Mouse (Mus musculus): Measurements from ENCODE around the gene Vegfa.
A peak's percentile ranks its signal among the peaks of the same experiment; 100 is the strongest.

Gene Vegfa

GRCm38 (mm10) chr17:46051356-46051755, 19.2 kb upstream of the Vegfa start:
- DNase-seq (ENCODE audit: low spot score) = no peak

DNA sequence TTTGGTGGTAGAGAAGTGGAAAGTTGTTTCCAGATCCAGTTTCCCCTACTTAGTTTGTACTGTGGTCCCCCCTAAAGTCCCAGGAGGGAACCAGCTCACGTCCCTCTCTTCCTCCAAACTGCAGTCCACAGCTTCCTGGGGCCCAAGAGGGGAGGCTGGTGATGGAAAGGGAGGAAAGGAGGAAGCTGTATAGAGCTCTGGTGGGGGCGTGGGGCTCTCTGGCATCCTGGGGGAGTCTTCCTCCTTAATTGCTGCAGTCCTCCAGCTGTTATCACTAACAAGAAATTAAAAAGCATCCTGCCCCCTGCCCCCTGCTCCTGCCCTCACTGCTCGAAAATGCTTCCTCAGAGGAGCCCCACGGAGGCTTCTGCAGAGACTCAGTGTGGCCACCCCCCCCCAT, 17.4 kb upstream of the Vegfa start:
- DNase-seq (ENCODE audit: low spot score) = no peak

DNA sequence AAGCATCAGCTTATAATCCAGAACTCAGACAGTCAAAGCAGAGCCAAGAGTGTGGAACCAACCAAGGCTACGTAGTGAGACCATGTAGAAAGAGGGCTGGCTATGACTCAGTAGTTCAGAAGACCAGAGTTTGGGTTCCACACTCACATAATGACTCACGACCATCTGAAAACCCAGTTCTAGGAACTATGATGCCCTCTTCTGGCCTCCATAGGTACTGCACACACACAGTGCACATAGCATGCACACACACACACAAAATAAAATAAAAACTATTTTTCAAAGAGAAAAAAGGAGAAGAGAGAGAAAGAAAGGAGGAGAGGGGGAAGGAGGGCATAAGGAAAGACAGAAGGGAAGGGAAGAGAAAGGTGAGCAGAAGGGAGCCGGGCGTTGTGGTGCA, 16.0 kb upstream of the Vegfa start:
- no peak for DNase-seq (ENCODE audit: low spot score)

- no peak for DNase-seq (ENCODE audit: low spot score)
These were observed 13.6 kb upstream of the Vegfa start for GRCm38 (mm10) chr17:46045742-46046141.

DNA sequence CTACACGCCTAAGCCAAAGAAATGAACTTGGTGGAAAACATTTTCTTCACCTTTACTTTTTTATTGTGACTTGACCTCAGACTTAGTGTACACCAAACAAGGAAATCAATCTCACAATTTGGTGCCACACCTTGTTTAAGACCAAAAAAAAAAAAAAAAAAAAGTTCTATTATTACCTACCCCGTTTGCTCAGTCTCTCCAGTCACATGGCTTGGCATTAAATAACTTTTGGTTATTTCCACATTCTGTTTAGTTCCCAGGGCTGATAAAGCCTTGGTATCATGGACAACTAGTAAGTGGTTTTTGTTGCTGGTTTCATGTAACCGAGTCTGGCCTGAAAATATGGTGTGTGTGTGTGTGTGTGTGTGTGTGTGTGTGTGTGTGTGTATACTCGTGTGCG, 12.8 kb upstream of the Vegfa start:
- no peak for DNase-seq (ENCODE audit: low spot score)

GRCm38 (mm10) chr17:46042158-46042557, 10.0 kb upstream of the Vegfa start:
- DNase-seq (ENCODE audit: low spot score) = no peak

DNA sequence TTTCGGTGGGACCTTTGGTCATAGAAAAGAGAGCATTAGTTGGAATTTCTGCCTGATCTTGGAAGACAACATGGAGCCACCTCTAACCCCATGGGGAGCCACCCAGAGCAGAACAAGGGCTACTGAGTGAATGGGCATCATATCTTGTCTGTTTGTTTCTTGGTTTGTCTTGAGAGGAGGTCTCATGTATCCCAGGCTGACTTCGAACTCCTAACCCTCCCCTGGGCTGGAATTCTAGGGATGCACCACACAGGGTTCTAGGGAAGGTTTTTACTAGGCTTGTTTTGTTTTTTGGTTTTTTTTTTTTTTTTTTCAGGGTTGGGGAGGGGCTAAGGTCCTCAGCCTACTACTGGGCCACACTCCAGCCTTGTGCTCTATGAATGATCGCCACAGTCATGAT, 9.5 kb upstream of the Vegfa start:
- DNase-seq (ENCODE audit: low spot score) = no peak

DNA sequence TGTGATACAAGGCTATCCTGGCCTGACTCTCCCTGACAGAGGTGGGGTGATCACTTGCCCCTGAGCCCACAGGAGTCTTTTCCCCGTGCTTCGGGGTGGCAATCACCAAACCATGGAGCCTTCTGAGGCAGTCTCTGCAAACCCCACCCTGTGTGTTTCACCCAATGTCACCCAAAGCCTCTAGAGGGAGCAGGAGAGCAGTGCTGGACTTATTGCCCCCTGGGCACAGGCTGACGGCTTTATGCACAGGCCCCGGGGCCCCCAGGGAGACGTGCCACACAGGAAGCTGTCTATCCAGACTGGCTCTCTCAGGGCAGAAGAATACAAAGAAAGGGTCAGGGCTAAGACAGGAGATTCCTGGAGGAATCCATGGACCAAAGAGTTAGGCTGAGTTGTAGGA, 9.1 kb upstream of the Vegfa start:
- DNase-seq (ENCODE audit: low spot score) = peak; percentile 59

DNA sequence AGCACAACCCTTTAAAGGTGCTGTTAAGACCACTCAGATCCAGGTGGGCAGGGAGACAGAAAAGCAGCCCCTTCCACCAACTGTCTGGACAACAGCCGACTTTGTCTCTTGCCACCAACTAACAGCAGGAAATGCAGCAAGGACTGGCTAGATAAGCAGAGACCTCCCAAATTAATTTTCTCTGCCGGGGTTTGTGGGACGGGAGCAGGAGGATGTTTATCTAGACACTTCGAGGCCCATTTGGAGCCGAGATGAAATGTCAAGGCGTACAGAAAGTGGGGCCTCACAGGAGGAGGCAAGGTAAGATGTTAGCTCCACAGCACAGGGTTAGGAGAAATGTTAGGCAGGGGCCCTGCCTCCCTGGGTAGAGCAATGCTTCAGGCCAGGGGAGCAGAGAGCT, 8.4 kb upstream of the Vegfa start:
- no peak for DNase-seq (ENCODE audit: low spot score)

DNA sequence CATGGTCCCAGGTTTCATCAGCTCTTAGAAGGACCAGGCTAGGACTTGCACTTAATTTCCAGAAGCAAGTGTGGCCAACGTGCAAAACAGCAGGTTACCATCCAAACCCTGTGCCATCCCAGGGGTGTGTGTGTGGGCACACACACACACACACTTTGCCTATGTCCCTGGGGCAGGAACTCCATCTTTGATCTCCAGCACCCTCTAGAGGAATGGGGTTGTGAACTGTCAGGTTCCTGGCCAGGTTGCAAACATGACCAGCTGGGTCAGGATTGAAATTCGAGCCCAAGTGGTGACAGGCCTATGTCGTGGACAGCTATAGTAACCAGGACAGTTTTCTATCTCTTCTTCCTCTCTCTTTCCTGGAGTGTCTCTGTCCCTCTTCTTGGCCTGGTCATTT, 6.7 kb upstream of the Vegfa start:
- no peak for DNase-seq (ENCODE audit: low spot score)

DNA sequence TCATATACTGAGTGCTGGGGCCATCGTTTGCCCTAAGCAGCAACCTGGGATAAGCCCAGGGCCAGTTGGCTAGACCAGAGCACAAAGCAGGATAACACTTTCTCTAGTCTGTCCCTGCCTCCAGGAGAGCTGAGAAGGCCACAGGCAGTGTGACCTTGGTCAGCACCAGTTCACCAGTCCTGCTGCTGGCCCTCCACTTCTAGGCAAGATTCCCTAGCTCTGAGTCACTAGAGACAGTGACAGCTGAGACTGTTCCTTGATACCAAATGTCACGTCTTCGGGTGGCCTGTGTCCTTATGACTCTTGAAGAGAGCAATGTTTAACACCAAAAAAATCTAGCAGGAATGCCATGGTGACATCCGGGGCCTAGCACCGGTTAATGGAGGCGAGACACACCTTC, 4.2 kb upstream of the Vegfa start:
- no peak for DNase-seq (ENCODE audit: low spot score)

DNA sequence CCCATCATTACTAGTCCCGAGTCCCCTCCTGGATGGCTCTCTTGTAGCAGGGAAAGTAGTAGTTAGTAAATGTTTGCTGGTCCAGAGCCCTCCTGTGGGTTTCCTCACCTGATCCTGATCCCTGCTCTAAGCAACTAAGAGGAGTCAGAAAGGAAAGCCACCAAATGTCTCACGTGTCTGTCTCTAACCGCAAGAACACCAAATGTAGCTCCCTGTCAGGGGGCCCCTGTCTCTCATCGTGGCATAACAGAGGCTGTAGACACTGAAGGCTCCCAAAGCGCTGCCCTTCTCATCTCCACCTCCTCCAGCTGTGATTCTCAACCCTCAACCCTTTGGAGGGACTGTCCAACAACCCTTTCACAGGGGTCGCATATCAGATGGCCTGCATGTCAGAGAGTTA, 1.9 kb upstream of the Vegfa start:
- no peak for DNase-seq (ENCODE audit: low spot score)

DNA sequence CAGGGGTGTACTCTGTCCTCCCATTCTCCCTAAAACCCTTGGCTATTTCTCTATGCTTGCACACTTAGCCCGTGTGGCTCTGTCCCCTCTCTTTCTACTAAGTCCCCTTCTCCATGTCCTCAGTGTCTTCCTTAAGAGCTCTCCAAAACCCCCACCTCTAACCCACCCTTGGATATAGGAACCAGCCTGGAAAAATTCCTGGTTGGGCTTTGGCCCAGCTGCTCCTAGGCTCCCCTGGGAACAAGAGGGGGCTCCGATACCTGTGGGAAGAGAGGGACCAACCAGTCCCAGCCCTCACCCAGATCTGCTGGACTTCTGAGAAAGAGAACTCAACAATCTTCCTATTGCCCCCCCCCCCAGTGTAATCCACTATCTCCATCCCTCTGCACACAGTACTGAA, 1.4 kb upstream of the Vegfa start:
- DNase-seq (ENCODE audit: low spot score) = no peak

- no peak for DNase-seq (ENCODE audit: low spot score)
These were observed 953 bp upstream of the Vegfa start for GRCm38 (mm10) chr17:46033122-46033521.

DNA sequence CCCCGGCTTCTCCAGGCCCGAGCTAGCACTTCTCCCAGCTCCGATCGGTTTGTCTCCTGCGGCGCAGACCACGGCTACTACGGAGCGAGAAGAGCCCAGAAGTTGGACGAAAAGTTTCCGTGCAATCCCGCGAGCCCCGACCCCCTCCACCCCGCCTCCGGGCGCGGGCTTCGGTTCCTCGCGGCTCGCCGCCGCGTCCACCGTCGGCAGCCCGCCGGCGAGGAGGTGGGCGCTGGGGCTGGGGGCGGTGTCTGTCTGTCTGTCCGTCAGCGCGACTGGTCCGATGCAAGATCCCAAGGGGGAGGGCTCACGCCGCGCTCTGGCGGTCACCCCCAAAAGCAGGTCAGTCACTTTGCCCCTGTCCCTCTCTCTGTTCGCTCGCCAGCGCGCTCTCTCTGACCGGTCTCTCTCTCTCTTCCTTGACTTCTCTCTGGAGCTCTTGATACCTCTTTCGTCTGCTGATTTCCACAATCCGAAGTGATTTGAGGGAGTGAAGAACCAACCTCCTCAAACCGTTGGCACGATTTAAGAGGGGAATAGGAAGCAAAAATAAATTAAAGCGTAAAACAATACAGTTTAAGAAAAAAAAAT, 453 bp downstream of the Vegfa start:
- no peak for DNase-seq (ENCODE audit: low spot score)

DNA sequence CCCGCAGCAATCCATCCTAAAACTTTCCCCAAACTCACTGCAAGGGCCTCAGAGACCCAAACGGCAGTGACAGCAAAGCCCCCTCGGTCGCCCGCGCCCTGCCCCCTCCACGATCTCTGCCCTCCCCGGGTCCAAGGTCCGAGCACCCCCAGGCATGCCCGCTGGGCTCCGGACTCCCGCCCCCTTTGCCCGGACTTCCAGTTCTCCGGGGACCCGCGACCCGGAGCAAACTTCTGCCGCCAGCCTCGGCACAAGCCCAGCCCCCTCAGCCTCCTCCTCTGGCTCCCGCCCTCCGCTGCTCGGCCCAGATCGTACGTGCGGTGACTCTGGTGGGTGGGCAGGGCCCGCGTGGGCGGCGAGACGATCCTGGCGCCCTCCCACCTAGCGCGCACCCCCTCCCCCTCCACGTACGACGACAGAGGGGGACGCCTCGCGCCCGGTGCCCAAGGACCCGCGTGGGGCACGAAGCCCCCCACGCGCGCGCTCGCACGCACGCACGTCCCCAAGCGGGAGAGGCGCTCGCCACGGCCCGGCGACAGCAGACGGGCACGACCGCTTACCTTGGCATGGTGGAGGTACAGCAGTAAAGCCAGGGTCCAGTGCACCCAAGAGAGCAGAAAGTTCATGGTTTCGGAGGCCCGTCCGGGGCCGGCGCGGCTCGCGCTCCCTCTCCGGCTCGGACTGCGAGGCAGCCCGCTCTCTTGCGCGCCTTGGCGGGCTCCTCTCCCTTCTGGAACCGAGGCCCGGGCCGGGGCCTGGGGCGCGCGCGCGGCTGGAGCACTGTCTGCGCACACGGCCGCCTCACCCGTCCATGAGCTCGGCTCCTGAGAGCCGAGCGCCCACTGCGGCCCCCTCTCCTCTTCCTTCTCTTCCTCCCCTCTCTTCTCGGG, 1.2 kb downstream of the Vegfa start:
- peak; percentile 53 for DNase-seq (ENCODE audit: low spot score)

GRCm38 (mm10) chr17:46030323-46030730, 1.8 kb downstream of the Vegfa start:
- DNase-seq (ENCODE audit: low spot score) = peak; percentile 49

DNA sequence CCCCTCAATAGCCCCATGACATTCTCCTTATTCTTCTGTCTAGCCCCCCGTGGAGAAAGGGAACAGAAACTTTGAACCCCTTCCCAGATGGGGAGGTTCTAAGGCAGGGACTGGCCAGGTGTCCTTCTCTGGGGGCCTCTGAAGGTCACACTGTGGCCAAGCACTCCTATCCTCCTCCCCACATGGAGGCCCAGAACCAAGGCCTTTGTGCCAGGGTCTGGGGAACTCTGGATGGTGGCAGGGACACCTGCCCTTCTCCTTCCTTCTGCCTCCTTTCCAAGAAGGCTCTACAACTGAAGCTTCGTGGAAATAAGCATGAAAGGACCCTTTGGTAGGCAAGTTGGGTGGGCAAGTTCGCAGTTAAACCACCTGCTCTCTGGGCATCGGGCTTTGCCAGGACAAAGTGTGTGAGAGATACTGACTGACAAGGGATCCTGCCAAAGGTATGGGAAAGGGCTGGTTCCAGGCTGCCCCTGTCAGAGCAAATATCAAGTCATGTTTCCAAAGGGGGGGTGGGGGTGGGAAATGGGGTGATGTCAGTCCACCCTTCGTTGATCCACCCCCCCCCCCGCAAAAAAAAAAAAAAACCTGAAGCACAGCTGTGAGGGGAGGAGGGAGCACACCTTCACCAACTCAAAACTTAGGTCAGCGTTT, 2.5 kb downstream of the Vegfa start:
- DNase-seq (ENCODE audit: low spot score) = no peak

DNA sequence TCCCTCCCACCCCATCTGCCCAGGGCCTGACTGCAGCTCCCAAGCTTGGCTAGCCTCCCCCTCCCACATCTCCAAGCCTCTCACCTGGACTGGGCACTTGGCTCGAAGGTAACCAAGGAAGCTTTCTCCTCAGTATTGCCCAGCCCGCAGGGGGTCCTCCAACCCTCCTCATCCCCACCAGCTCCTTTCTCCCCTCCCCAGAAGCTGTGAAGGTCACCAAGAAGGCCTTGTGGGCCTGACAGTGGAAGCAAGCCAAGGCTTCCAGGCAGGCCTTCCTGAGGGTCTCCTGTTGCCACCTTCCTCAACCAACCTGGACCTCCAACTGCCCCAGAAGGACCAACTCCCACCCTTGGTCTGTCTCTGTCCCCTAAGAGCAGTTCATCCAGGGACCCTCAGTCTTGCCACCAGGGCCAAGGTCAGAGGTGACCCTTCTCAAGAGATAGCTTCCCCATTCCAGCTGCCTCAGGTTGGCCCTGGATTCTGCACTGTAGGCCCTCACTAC, 3.1 kb downstream of the Vegfa start:
- no peak for DNase-seq (ENCODE audit: low spot score)

GRCm38 (mm10) chr17:46028210-46029051, 3.7 kb downstream of the Vegfa start:
- DNase-seq (ENCODE audit: low spot score) = no peak

GRCm38 (mm10) chr17:46027066-46027917, 4.9 kb downstream of the Vegfa start:
- DNase-seq (ENCODE audit: low spot score) = peak; percentile 44

Measured in c-Kit-positive CD71-positive TER-119-positive erythroid progenitor cells, embryonic 14.5 days (primary cell).